Mouse (Mus musculus): ENCODE data around the gene Pelo.
A peak's percentile ranks its signal among the peaks of the same experiment; 100 is the strongest.

Pelo gene

GRCm38 (mm10) chr13:115090069-115090976, at the start of gene Pelo:
Gene Pelo (minus strand): TSS chr13:115090186.
- peak; percentile 89 for DNase-seq (ENCODE audit: extremely low spot score)

GRCm38 (mm10) chr13:115138513-115138912, 48.5 kb upstream of the Pelo start:
- DNase-seq (ENCODE audit: extremely low spot score) = no peak

DNA sequence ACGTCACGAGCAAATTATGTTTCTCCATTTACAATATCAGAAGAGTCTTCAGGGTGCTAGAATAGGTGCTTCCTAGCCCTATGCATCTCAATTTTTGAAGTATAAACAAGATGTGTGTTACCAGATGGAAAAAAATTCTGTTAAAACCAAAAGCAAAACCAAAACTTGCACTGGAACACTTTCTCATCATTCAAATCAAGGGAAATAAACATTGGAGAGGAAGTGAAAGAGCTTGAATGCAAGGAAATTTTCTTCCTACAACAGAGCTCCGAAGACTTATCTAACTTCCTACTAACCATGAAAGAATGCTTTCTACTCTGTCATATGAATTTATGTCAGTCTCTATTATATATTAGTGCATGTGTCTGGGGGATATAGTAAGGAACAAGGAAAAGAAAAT, 46.8 kb upstream of the Pelo start:
- DNase-seq (ENCODE audit: extremely low spot score) = no peak

- DNase-seq (ENCODE audit: extremely low spot score) = no peak
Observed at GRCm38 (mm10) chr13:115132435-115132834, 42.4 kb upstream of the Pelo start.

DNA sequence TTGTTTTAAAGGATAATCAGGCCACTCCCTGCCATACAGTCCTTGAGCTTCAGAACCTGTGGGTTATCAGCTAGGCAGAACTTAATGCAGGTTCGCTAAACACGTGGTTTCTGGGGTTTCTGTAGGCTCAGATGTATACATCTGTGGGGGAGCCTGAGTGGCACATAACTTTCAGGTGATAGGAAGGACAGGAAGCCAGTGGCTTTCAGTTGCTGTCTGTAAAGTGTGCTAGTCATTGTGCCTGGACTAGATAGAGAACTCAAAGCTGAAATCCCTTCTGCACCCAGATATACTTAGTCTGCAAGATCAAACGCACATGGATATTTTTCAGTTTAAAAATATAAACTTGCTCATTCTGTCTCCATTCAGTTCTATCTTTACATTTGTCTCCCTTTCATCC, 41.4 kb upstream of the Pelo start:
- DNase-seq (ENCODE audit: extremely low spot score) = no peak

DNA sequence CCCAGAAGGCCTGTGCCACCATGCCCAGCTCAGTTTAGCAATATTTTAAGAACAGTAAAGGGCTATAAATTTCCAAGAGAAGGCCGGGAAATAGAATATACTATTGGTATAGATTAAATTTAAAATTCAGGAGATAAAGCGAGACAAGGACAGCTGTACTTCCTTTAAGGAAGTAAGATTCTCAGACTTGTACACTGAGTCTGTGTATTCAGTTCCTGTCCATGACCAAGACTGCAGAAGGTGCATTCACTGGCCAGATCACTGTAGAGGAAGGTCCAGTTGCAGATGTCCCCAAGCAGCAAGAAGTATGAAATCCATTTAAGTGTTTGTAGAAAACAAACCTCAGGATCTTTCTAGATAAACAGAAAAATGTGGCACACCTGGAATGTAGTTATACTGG, 40.0 kb upstream of the Pelo start:
- DNase-seq (ENCODE audit: extremely low spot score) = no peak

DNA sequence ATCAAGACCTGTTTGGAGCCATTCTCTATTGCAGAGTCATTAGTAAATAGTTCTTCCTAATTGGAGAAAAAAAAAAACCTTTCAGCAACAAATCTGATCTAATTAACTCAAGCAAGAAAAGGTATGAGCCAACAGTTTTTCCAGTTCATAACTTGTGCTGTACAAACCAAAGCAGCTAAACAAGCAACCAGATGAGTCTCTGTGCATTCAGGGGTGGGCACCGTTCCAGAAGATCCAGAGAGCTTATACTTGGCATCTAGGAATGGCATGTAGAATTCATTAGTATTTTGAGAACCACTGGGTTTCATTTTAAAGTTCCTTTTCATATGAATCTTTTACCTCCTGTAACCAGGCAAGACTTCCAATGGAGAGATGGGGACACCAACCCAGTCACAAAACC, 37.8 kb upstream of the Pelo start:
- no peak for DNase-seq (ENCODE audit: extremely low spot score)

DNA sequence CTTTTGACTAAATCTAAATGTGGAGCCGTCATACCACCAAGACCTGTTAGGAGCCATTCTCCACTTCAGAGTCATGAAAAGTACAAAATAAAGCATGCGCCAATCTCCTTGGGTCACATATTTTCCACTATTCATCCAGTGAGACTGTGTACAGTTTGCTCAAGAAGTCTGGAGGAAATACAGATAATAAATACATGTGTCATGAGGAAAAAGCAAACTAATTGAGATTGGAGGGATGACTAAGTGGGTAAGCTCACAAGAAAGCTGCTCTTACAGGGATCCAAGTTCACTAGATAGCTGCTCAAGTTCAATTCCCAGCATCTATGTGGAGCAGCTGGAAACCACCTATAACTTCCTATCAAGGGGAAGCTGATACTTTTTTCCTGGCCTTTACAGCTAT, 36.5 kb upstream of the Pelo start:
- no peak for DNase-seq (ENCODE audit: extremely low spot score)

- DNase-seq (ENCODE audit: extremely low spot score) = no peak
Observed at GRCm38 (mm10) chr13:115125130-115125529, 35.1 kb upstream of the Pelo start.

- DNase-seq (ENCODE audit: extremely low spot score) = no peak
Observed at GRCm38 (mm10) chr13:115124521-115124920, 34.5 kb upstream of the Pelo start.

DNA sequence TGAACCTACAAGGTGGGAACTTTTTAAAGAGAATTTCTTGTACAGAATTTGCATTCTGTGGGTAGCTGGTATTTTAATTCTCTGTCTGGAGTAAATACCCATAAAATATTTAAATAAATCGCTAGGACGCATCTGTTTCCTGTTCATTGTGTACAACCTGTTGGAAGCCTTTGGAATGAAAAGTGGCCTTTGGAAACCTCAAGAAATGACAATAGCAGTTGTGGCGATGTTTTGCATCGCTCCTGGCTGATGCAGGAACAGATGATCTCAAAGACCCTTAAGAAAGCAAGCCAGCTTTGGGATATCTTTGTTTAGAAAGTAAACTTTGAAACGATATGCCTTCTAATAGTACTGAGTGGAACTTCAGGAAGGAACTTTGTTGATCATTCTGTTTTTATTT, 28.8 kb upstream of the Pelo start:
- DNase-seq (ENCODE audit: extremely low spot score) = no peak

DNA sequence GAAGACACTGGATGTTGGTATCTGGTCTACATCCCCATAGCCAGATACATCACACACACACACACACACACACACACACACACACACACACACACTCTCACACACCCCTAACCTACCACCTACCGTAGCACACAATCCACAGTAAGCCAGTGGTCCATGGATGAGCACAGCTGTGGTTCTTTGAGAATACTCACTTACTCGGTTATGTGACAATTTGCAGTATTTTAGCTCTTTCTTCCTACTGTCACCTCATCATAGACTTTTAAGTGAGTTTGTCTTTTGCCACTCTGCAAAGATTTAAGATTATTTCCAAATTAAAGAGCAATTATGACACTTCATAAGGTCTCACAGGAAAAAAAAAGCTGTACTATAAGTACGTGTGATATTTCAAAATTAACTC, 28.2 kb upstream of the Pelo start:
- no peak for DNase-seq (ENCODE audit: extremely low spot score)

- no peak for DNase-seq (ENCODE audit: extremely low spot score)
Observed at GRCm38 (mm10) chr13:115116930-115117621, 27.1 kb upstream of the Pelo start.

DNA sequence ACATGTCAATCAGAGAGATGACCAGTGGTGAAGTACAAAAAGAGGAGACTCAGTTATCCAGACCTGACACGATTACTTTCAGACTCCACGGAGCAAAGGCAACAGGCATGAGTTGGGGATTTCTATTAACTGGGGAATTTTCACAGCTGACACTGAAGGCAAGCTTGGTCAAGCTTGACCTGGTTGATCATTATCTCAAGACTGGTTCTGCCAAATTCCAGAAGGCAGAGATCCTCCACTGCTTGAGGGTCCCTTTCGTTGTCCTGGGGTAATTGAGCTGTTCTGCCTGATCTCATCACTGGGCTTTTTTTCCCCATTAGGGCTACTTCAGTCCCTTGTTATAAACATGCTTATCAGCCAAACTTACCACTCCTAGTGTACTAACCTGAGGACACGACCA, 19.6 kb upstream of the Pelo start:
- DNase-seq (ENCODE audit: extremely low spot score) = no peak

GRCm38 (mm10) chr13:115107436-115107835, 17.4 kb upstream of the Pelo start:
- DNase-seq (ENCODE audit: extremely low spot score) = no peak

- no peak for DNase-seq (ENCODE audit: extremely low spot score)
Observed at GRCm38 (mm10) chr13:115106183-115106582, 16.2 kb upstream of the Pelo start.

GRCm38 (mm10) chr13:115102754-115103153, 12.8 kb upstream of the Pelo start:
- no peak for DNase-seq (ENCODE audit: extremely low spot score)

DNA sequence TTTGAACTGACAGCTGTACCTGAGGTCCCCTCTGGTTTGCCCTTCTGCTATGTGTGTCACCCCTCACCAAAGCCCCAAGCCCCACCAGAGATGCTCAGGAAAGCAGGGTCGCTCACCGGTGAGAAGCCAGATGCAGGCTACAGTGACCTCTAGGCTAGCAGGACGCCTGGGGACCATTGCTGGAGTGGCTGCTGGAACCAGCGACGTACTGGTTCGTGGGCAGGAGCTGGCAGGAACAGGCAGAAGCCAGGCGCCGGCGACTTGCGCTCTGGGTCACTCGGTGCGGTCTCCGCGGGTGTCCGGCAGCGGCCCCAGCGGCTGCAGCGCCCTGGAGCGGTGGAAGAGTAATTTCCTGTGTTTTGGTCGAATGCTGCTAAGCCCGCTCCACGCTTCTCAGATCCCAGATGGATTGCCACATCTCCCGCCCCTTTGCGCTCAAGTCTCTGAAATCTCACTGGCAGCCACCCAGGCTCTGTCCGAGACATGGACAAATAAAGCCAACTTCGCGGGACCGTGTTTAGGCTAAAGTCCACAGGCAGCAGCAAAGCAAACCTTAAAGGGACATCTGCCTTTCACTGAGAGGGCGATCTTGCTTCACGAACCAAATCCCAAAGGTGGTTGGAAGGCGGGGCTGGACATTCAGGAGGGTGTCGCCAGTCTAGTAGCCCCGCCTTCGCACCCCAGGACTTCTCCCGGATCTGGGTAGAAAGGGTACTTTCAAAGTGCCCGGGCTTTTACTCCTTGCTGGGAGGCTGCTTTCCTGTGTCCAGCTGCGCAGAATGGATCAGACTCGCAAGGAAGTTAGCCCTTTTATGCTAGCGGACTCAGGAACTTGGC, 11.6 kb upstream of the Pelo start, which contains the start of the genes Gm49395 and Itga1:
Gene Gm49395 (minus strand): TSS at position 567 of the 837 bp plus-strand sequence.
Gene Itga1 (minus strand): TSS at position 610 of the 837 bp plus-strand sequence.
- DNase-seq (ENCODE audit: extremely low spot score) = peak; percentile 76

GRCm38 (mm10) chr13:115100381-115101177, 10.6 kb upstream of the Pelo start:
- DNase-seq (ENCODE audit: extremely low spot score) = no peak

DNA sequence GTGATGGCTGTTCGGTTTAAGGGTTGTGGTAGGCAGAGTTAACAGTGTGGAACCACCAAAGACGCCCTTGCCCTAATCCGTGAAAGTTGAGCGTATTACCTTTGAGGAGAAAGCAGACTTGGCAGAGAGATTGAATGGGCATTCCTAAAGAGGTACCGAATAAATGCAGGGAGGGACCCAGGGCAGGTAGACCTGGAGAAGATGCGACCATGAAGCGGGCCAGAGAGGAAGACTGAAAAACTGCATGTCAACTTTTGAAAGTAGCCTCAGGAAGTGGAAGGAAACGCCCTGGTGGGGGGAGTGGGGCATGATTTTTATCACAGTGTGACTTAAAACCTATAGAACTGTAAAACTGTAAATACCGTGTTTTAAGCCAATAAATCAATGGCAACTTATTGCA, 9.4 kb upstream of the Pelo start:
- no peak for DNase-seq (ENCODE audit: extremely low spot score)

DNA sequence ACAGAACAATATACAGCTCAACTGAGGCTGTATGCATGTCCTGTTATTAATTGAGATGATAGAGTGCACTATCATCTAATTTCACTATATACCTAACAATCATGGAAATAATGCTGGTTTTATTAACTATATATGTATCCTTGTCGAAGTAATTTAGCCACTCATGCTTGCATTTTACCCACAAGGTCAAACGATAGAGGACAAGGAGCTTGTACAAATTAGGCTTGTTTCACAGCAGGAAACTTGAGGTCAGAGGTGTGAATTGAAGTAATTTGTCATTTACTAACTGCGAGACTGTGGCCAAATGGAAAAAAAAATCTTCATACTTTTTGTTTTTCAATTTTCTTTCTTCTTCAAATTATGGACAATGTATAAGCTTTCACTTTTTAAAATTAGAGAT, 8.2 kb upstream of the Pelo start:
- DNase-seq (ENCODE audit: extremely low spot score) = no peak

All from embryo, embryonic 9.5 days (tissue).